Comparison of ENCODE assay signal across 14 mouse cellular contexts in genomic region chr7:67755366-67755765, GRCm38 (mm10).
"Had no signal": no experiment of that assay in that cellular context is flagged by ENCODE, and none has a peak within 500 bp of the region (broad histone marks: within the 10 kb centered on the region; RNA-seq: fewer than 3 reads in every experiment).

No protein-coding gene starts in this region.

- H3K27ac ChIP-seq: liver, embryonic 14.5 days; midbrain, embryonic 10.5 days; neural tube, embryonic 13.5 days; neural tube, embryonic 15.5 days; stomach, embryonic 15.5 days had no signal

- H3K36me3 ChIP-seq: midbrain, embryonic 10.5 days; neural tube, embryonic 13.5 days; neural tube, embryonic 15.5 days; stomach, embryonic 15.5 days had no signal

- ATAC-seq: midbrain, embryonic 16.5 days had no signal

- H3K9ac ChIP-seq: liver, embryonic 14.5 days; lung, embryonic 14.5 days; neural tube, embryonic 13.5 days; neural tube, embryonic 15.5 days; stomach, embryonic 15.5 days had no signal

- H3K4me2 ChIP-seq: lung, embryonic 14.5 days; neural tube, embryonic 13.5 days; neural tube, embryonic 15.5 days; stomach, embryonic 15.5 days had no signal

- H3K9me3 ChIP-seq: midbrain, embryonic 10.5 days; neural tube, embryonic 13.5 days; neural tube, embryonic 15.5 days; stomach, embryonic 15.5 days had no signal

- H3K4me3 ChIP-seq: midbrain, embryonic 10.5 days; myocyte; neural tube, embryonic 13.5 days; neural tube, embryonic 15.5 days; stomach, embryonic 15.5 days had no signal

- DNase-seq: lung, embryonic 14.5 days; midbrain, embryonic 14.5 days; retina, postnatal 1 day; right cerebral cortex, adult 18-20 months; thymus, adult 18-20 months; thymus, postnatal 14 days; thymus, postnatal 36 days had no signal
